Mouse (Mus musculus) heart, postnatal 0 days (tissue): ENCODE data around the gene Vkorc1.

Source experiments
- CTCF ChIP-seq: IDR thresholded peaks from 2 replicates; pipeline ENCODE4 v1.5.1; 2016; ENCODE audit warnings: antibody characterized with exemption, control low read depth, low read depth
- EP300 ChIP-seq: IDR thresholded peaks from 2 replicates; pipeline ENCODE4 v1.6.1; 2016; ENCODE audit warnings: antibody characterized with exemption, low read depth

DNA sequence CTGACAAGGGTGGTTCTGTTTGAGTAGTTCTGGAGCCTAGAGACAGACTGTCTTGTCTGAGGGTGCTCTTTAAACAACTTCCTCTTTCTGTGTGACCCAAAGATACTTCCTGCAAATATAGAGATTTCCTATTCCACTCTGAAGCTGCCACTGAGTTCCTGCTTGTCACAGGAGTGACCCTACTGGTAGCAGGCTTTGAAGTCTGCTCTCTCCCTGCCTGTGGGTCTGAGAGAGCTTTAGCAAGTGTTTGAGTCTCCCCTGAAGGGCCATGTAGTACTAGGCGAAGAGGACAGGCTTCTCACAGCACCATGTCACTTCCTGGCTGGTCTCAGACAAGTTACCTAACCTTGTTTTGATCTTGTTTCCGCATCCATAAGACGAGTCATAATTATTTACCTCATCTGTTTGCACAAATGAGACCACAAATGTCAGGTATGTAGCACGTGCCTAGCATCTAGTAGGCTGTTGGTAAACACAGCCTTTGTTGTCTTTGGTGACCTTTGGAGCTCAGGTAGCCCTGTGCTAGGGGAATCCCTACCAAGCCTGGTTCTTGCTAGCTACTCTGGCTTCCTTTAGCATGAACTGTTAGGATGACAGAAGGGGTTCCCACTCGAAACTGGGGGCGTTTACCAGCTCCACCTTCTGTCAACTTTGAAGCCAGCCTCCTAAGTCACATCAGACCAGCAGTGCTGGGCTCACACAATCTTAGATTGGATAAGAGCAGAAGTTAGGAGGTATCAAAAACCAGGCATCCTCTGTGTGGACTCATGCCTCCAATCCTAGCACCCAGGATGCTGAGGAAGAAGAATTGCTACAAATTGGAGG lies 27.2 kb upstream of the Vkorc1 start:
- TF ChIP-seq EP300: no peak
- no peak for TF ChIP-seq CTCF
